Mouse (Mus musculus) small intestine, adult 2 months (tissue): ENCODE data around the gene Fig4. TPM values are rescaled to one million over a fixed set of nuclear protein-coding genes. Genes with fewer than 3 reads are reported as not detected.

Experiments
- H3K27ac ChIP-seq: fragments of 200-500 bp; 2 replicates; pipeline ENCODE4 v1.5.1; 2012; ENCODE audit warnings: low read depth, low read length, control low read depth, inconsistent platforms; ENCODE audit not compliant: insufficient read depth
- H3K27me3 ChIP-seq: fragments of 200-500 bp; 2 replicates; pipeline ENCODE4 v1.6.1; 2012; ENCODE audit warnings: mild to moderate bottlenecking, moderate library complexity, low read length, inconsistent platforms; ENCODE audit not compliant: control insufficient read depth, insufficient read depth
- H3K36me3 ChIP-seq: fragments of 200-500 bp; 2 replicates; pipeline ENCODE4 v1.6.1; 2012; ENCODE audit warnings: mild to moderate bottlenecking, low read length, control low read depth, inconsistent platforms; ENCODE audit not compliant: control insufficient read depth, insufficient read depth
- H3K4me1 ChIP-seq: fragments of 200-500 bp; 2 replicates; pipeline ENCODE4 v1.6.1; 2012; ENCODE audit warnings: low read length, inconsistent platforms, mixed read lengths; ENCODE audit not compliant: control insufficient read depth, insufficient read depth, insufficient read length
- H3K4me3 ChIP-seq: fragments of 200-500 bp; 2 replicates; pipeline ENCODE4 v1.5.1; 2012; ENCODE audit warnings: low read depth, mild to moderate bottlenecking, control low read depth, inconsistent platforms, low read length, moderate library complexity
- CTCF ChIP-seq: fragments of 200-500 bp; IDR thresholded peaks from 2 replicates; pipeline ENCODE4 v1.5.1; 2012; ENCODE audit warnings: low read depth, mild to moderate bottlenecking, control low read depth, inconsistent platforms, low read length, moderate library complexity, mixed read lengths; ENCODE audit not compliant: insufficient replicate concordance, insufficient read length; ENCODE audit errors: extremely low read depth
- POLR2A ChIP-seq: fragments of 200-500 bp; IDR thresholded peaks from 2 replicates; pipeline ENCODE4 v1.6.1; 2012; ENCODE audit warnings: low read depth, mild to moderate bottlenecking, control low read depth, inconsistent platforms, low read length, moderate library complexity
- WGBS: fragments of 180-500 bp; shearing (Covaris S2); methylation state at CpG from one replicate; pipeline ENCODE4 v1.1.7; 2018; 5-methylcytosine and 5-hydroxymethylcytosine counted together
- polyA plus RNA-seq: library from polyadenylated mRNA; depleted of rRNA; stranded (reverse); fragments of >200 nt; gene quantifications from 2 replicates; pipeline ENCODE4 v1.2.3, GENCODE M21; 2012

Fig4 gene
- polyA plus RNA-seq, 1 experiment = 7.6 TPM

DNA sequence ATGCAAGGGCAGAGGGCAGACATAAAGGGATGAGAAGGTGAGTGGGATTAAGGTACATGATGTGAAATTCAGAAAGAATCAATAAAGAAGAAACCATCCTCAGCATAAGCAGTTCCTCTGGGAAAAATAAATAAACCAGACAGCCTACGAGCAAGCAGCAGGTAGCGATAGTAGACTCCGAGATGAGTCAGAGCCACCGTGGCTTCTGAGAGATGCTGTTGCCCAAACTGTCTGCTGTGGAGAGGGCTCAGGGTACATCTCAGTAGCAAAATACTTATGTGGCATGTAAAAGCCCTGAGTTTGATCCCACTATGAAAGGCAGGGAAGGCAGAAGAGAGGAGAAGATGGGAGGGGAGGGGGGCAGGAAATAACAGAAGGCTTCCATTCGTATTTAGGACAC is 56.9 kb downstream of the Fig4 start:
- 87% methylated on average over 5 of the region's 5 CpGs for WGBS
- Histone ChIP-seq H3K27ac (no peak overlapping the region), H3K36me3 (peaks cover 16% of the 10 kb centered on the region), H3K27me3 (no peaks in the 10 kb centered on the region), H3K4me3 (no peak overlapping the region), H3K4me1 (no peaks in the 10 kb centered on the region)
- TF ChIP-seq POLR2A (no peak), CTCF (no peak)

DNA sequence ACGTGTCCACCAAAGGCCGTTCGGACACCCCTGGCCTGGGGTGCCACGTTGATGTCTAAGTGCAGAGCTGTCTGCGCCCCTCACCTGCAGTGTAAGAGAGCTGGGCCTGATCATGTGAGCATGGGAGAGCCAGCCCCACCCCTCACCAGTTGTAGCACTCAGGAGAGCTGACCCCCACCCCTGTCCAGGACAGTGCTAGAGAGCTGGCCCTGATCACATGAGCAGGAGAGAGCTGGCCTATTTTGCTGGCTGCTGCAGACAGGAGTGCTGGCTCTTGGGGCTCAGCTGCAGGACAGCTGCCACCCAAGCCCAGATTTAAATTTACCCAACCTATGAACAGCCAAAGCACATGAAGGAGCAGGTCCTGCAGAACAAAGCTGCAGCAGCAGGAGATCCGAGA is 57.6 kb downstream of the Fig4 start:
- peaks cover 13% of the 10 kb centered on the region for H3K36me3 ChIP-seq
- no peaks in the 10 kb centered on the region for H3K27me3 ChIP-seq
- no peak for TF ChIP-seq CTCF
- H3K4me3 ChIP-seq = no peak overlapping the region
- no peak overlapping the region for H3K27ac ChIP-seq
- WGBS = 96% methylated on average over 6 of the region's 6 CpGs
- no peaks in the 10 kb centered on the region for H3K4me1 ChIP-seq

DNA sequence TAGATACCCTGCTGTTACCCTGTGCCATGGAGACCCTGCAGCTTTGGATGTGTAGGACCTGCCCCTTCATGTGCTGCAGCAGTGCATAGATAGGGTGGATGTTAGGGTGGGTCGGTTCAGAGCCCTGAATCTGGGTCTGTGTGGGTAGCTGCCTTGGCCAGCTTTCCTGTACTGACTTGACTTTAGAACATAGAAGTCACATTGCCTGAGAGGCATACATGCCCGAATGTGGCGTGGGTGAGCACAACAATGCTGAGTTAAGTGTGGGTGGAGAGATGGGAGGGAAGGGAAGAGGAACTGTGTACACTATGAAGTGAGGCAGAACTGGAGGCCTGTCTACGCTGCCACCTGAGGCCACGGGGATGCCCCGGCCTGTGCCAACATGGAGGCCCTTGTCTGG is 58.0 kb downstream of the Fig4 start:
- H3K27ac ChIP-seq = no peak overlapping the region
- H3K36me3 ChIP-seq = peaks cover 9% of the 10 kb centered on the region
- no peak overlapping the region for H3K4me3 ChIP-seq
- no peak for TF ChIP-seq CTCF
- no peak for TF ChIP-seq POLR2A
- WGBS = 85% methylated on average over 6 of the region's 6 CpGs
- H3K27me3 ChIP-seq = no peaks in the 10 kb centered on the region
- H3K4me1 ChIP-seq = no peaks in the 10 kb centered on the region

DNA sequence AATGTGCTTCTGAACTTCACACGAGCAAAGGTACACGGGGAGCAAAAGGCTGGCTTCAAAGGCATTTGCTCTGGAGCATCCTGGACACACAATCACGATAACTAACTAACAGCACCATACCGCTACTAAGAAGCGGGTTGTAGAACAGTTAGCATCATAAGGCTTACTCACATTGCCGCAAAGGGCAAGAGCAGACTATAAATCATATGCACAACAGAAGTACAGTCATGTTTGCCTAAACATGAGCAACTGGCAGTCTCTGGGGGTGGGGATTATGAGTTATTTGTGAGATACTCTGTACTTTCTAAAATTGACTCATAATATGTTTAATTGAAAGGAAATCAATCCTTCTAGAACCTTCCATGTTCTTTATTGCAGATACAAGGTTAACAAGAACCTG is 59.1 kb downstream of the Fig4 start:
- Histone ChIP-seq H3K4me1 (no peaks in the 10 kb centered on the region), H3K27me3 (no peaks in the 10 kb centered on the region), H3K4me3 (no peak overlapping the region), H3K36me3 (peaks cover 11% of the 10 kb centered on the region), H3K27ac (no peak overlapping the region)
- TF ChIP-seq POLR2A (no peak), CTCF (no peak)
- 96% methylated on average over 6 of the region's 6 CpGs for WGBS

DNA sequence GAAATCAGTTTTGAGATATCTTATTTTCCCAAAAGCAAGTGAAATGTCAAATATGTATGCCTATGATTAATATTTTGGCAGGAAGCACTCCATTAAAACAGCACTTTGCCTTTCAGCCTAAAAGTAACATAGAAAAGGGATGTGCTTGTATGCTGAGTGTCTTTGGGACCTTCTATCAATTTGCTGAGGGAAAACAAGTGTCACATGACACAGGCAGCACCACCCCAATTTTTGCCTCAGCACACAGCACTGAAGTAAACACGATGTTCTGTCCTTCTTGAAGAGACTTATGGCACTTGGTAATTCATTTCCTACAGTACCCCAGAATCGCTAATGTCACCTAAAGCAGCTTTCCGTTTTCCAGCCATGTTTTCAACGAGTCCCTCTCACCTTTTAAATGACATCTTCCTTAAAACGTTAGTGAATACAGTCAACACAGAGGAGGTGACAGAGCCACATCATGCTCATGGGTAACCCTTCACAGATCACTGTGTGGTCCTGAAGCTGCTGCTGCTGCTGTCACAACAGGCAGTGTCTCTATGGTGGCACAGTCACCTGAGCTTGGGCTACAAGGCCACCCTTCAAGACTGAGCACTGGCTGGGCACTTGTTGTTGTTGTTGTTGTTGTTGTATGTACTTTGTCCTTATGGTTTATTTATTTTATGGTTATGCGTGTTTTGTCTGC is 61.4 kb downstream of the Fig4 start:
- 77% methylated on average over 6 of the region's 6 CpGs for WGBS
- H3K4me3 ChIP-seq = no peak overlapping the region
- no peaks in the 10 kb centered on the region for H3K27me3 ChIP-seq
- H3K27ac ChIP-seq = no peak overlapping the region
- H3K4me1 ChIP-seq = no peaks in the 10 kb centered on the region
- TF ChIP-seq CTCF (no peak), POLR2A (no peak)
- H3K36me3 ChIP-seq = peaks cover 13% of the 10 kb centered on the region

DNA sequence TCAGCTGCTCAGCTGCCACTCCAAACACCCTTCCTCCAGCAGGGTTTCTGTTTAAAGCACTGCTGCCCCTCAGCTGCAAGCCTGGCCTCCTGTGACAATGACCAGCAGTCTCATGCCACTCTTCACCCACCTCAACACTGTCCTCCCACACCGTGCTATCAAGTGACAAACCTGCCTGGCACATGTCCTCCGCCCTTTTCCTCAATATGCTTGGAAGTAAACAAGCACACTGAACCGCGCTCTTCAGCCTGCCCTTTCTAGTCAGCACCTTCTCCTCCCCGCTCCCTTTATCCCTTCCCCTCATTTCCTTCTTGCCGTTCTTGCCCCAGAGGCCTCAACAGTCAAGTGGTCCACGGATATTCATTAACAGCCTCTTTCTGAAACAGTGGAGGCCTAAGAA is 62.0 kb downstream of the Fig4 start:
- Histone ChIP-seq H3K27ac (no peak overlapping the region), H3K4me3 (no peak overlapping the region), H3K27me3 (no peaks in the 10 kb centered on the region), H3K4me1 (no peaks in the 10 kb centered on the region), H3K36me3 (peaks cover 13% of the 10 kb centered on the region)
- WGBS = 56% methylated on average over 7 of the region's 7 CpGs
- TF ChIP-seq CTCF (no peak), POLR2A (no peak)

DNA sequence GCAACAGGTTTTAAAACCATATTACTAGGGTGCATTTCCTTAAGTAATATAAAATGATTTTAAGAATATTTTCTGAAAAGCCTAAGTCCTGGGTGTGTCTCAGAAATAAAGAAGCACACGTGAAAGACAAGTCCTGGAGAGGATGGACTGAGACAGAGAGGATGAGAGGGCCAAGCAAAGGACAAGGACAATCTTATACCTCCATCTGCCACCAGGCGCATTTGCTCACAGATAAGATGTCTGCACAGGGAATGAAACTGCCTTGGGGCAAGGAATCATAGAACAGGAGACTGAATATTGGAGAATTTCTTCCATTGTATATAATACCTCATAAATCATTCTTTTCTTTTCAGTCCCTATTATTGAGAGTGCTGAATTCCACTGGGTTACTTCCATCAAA is 67.0 kb downstream of the Fig4 start:
- TF ChIP-seq POLR2A (no peak), CTCF (no peak)
- no peak overlapping the region for H3K4me3 ChIP-seq
- H3K27ac ChIP-seq = no peak overlapping the region
- H3K4me1 ChIP-seq = no peaks in the 10 kb centered on the region
- H3K36me3 ChIP-seq = peaks cover 13% of the 10 kb centered on the region
- 87% methylated on average over 2 of the region's 2 CpGs for WGBS
- H3K27me3 ChIP-seq = no peaks in the 10 kb centered on the region

DNA sequence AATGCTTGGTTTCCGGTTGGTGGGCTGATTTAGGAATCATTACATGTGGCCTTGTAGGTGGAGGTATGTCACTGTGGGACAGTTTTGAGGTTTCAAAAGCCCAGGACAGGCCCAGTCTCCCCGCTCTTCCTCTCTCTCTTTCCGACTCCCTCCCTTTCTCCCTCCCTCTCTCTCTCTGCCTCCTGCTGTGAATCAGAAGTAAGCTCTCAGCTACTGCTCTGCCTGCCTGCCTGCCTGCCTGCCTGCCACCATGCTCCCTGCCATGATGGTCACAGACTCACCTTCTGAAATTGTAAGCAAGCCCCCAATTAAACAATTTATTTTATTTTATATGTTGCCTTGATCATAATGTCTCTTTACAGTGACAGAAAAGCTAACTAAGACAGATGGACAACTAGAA is 67.5 kb downstream of the Fig4 start:
- Histone ChIP-seq H3K27ac (no peak overlapping the region), H3K4me1 (no peaks in the 10 kb centered on the region), H3K4me3 (no peak overlapping the region), H3K27me3 (no peaks in the 10 kb centered on the region), H3K36me3 (peaks cover 13% of the 10 kb centered on the region)
- WGBS = 96% methylated on average over 3 of the region's 3 CpGs
- TF ChIP-seq CTCF = no peak
- TF ChIP-seq POLR2A = no peak
